In genomic region chr5:37215276-37215675, GRCm38 (mm10) we compare ENCODE assay signal across 22 mouse cellular contexts. TPM values are rescaled to one million over a fixed set of nuclear protein-coding genes. Genes with fewer than 3 reads are reported as not detected.
A peak's percentile ranks its signal among the peaks of the same experiment; 100 is the strongest.
DNase-seq lines count a peak whose midpoint lies in the region; ATAC-seq and TF ChIP-seq lines count a peak whose summit lies in the region.
"Had no signal": no experiment of that assay in that cellular context is flagged by ENCODE, and none has a peak within 500 bp of the region (broad histone marks: within the 10 kb centered on the region; RNA-seq: fewer than 3 reads in every experiment).

No protein-coding gene starts in this region.

- in situ Hi-C loops in Patski (cut with MboI; ENCODE audit: low pct_unique_long_range_greater_than_20kb): no loop called here

- H3K27ac ChIP-seq in midbrain, embryonic 11.5 days (ENCODE audit: low read depth, low read length): no peak overlapping the region
- H3K27ac ChIP-seq in midbrain, embryonic 10.5 days (replicated peaks): no peak overlapping the region
- H3K27ac ChIP-seq in neural tube, embryonic 13.5 days (replicated peaks): peak overlapping the region; percentile 85
- H3K27ac ChIP-seq in hindbrain, embryonic 12.5 days: no peak overlapping the region
- H3K27ac ChIP-seq: embryonic facial prominence, embryonic 13.5 days; forebrain, embryonic 12.5 days; heart, embryonic 10.5 days; hindbrain, embryonic 13.5 days; hindbrain, postnatal 0 days had no signal

- WGBS in midbrain, embryonic 11.5 days: 92% methylated on average over 7 of the region's 7 CpGs
- 88% methylated on average over 7 of the region's 7 CpGs for WGBS in midbrain, embryonic 10.5 days
- WGBS in neural tube, embryonic 13.5 days: 55% methylated on average over 7 of the region's 7 CpGs
- WGBS in hindbrain, embryonic 12.5 days: 77% methylated on average over 7 of the region's 7 CpGs

- no peak for ATAC-seq in midbrain, embryonic 11.5 days (ENCODE audit: low FRiP score)
- peak; percentile 12 for ATAC-seq in Patski
- no peak for ATAC-seq in neural tube, embryonic 13.5 days (ENCODE audit: low read depth)
- no peak for ATAC-seq in hindbrain, embryonic 12.5 days (ENCODE audit: low FRiP score)
- ATAC-seq: forebrain, embryonic 16.5 days had no signal

- POLR2A ChIA-PET in Patski (lab: Charles Lee): no interaction called here

- no peaks in the 10 kb centered on the region for H3K9me3 ChIP-seq in midbrain, embryonic 11.5 days (ENCODE audit: control insufficient read depth, low read length)
- no peaks in the 10 kb centered on the region for H3K9me3 ChIP-seq in midbrain, embryonic 10.5 days (replicated peaks)
- H3K9me3 ChIP-seq in neural tube, embryonic 13.5 days: no peaks in the 10 kb centered on the region
- H3K9me3 ChIP-seq in hindbrain, embryonic 12.5 days (replicated peaks): no peaks in the 10 kb centered on the region
- H3K9me3 ChIP-seq: embryonic facial prominence, embryonic 13.5 days; forebrain, embryonic 12.5 days; heart, embryonic 10.5 days; hindbrain, embryonic 13.5 days had no signal

- peak; percentile 14 for DNase-seq in midbrain, embryonic 11.5 days (ENCODE audit: low spot score, missing footprints)
- no peak for DNase-seq in midbrain, embryonic 10.5 days (ENCODE audit: low spot score)
- no peak for DNase-seq in Patski (ENCODE audit: low read depth, low spot score)
- peak; percentile 39 for DNase-seq in adrenal gland, postnatal 10 days
- no peak for DNase-seq in left cerebral cortex, postnatal 14 days (ENCODE audit: low spot score in 2 of 2)
- DNase-seq: cerebellum, adult 11 months; cerebellum, adult 8-10 months; cerebellum, postnatal 25 days; gastrocnemius, postnatal 10 days; heart, adult 18-20 months; heart, postnatal 10 days; heart, postnatal 4 days; kidney, adult 11 months had no signal

- no peak overlapping the region for H3K4me3 ChIP-seq in midbrain, embryonic 11.5 days (ENCODE audit: low read depth, low read length)
- H3K4me3 ChIP-seq in midbrain, embryonic 10.5 days: no peak overlapping the region
- no peak overlapping the region for H3K4me3 ChIP-seq in neural tube, embryonic 13.5 days
- no peak overlapping the region for H3K4me3 ChIP-seq in hindbrain, embryonic 12.5 days
- H3K4me3 ChIP-seq: embryonic facial prominence, embryonic 13.5 days; forebrain, embryonic 12.5 days; heart, embryonic 10.5 days; hindbrain, embryonic 13.5 days had no signal

- no peak overlapping the region for H3K9ac ChIP-seq in midbrain, embryonic 11.5 days (ENCODE audit: low read length)
- H3K9ac ChIP-seq in neural tube, embryonic 13.5 days: no peak overlapping the region
- no peak overlapping the region for H3K9ac ChIP-seq in hindbrain, embryonic 12.5 days
- H3K9ac ChIP-seq: embryonic facial prominence, embryonic 13.5 days; forebrain, embryonic 12.5 days; hindbrain, embryonic 13.5 days had no signal

- no peak overlapping the region for H3K4me2 ChIP-seq in midbrain, embryonic 11.5 days
- H3K4me2 ChIP-seq in neural tube, embryonic 13.5 days: no peak overlapping the region
- H3K4me2 ChIP-seq in hindbrain, embryonic 12.5 days (replicated peaks): no peak overlapping the region
- H3K4me2 ChIP-seq: embryonic facial prominence, embryonic 13.5 days; forebrain, embryonic 12.5 days; hindbrain, embryonic 13.5 days had no signal

- intact Hi-C loops in left cerebral cortex, postnatal 14 days (cut with DNase I): no loop called here

- no peak for TF ChIP-seq CTCF in Patski (IDR thresholded peaks at IDR 0.05)

- no peaks in the 10 kb centered on the region for H3K27me3 ChIP-seq in midbrain, embryonic 11.5 days (ENCODE audit: control insufficient read depth, insufficient read depth, low read length)
- no peaks in the 10 kb centered on the region for H3K27me3 ChIP-seq in midbrain, embryonic 10.5 days (ENCODE audit: low read depth, poor library complexity, severe bottlenecking)
- peaks cover 11% of the 10 kb centered on the region for H3K27me3 ChIP-seq in Patski
- no peaks in the 10 kb centered on the region for H3K27me3 ChIP-seq in neural tube, embryonic 13.5 days
- H3K27me3 ChIP-seq in hindbrain, embryonic 12.5 days: 0 out of 2 replicates have a peak, but pooled peaks cover 5% of the 10 kb centered on the region
- H3K27me3 ChIP-seq: forebrain, embryonic 12.5 days; hindbrain, embryonic 13.5 days had no signal

- no peaks in the 10 kb centered on the region for H3K36me3 ChIP-seq in midbrain, embryonic 11.5 days (ENCODE audit: control insufficient read depth, insufficient read depth, low read length)
- H3K36me3 ChIP-seq in midbrain, embryonic 10.5 days: no peaks in the 10 kb centered on the region
- H3K36me3 ChIP-seq in neural tube, embryonic 13.5 days: no peaks in the 10 kb centered on the region
- H3K36me3 ChIP-seq in hindbrain, embryonic 12.5 days: no peaks in the 10 kb centered on the region
- H3K36me3 ChIP-seq: embryonic facial prominence, embryonic 13.5 days; forebrain, embryonic 12.5 days; G1E; heart, embryonic 10.5 days; hindbrain, embryonic 13.5 days had no signal

- CTCF ChIA-PET in Patski (lab: Charles Lee): no interaction called here

- H3K4me1 ChIP-seq in midbrain, embryonic 11.5 days (ENCODE audit: control insufficient read depth, insufficient read depth, low read length): no peaks in the 10 kb centered on the region
- H3K4me1 ChIP-seq in midbrain, embryonic 10.5 days: peaks cover 9% of the 10 kb centered on the region; the same call in 1 of the 2 replicates
- peaks cover 48% of the 10 kb centered on the region for H3K4me1 ChIP-seq in neural tube, embryonic 13.5 days (replicated peaks)
- peaks cover 8% of the 10 kb centered on the region for H3K4me1 ChIP-seq in hindbrain, embryonic 12.5 days
- H3K4me1 ChIP-seq: embryonic facial prominence, embryonic 13.5 days; forebrain, embryonic 12.5 days; heart, embryonic 10.5 days had no signal

RNA-seq across cellular contexts. Expression of gene Crmp1, which starts 26.5 kb away (rescaled TPM):
- 272 and 295 TPM in 2 replicates for polyA plus RNA-seq in midbrain, embryonic 11.5 days (2014; fragmentation: Nextera tagmentation; extraction: Ambion mirVana)
- polyA plus RNA-seq in midbrain, embryonic 10.5 days (2016; fragmentation: Nextera tagmentation; extraction: Ambion mirVana): 142 and 235 TPM in 2 replicates
- polyA plus RNA-seq in Patski (2021): 0.51 TPM
- 10 to 100 TPM; 11.1 to 19.5 TPM for total RNA-seq in adrenal gland, postnatal 10 days (2021)
- 739 and 776 TPM in 2 replicates for polyA plus RNA-seq in neural tube, embryonic 13.5 days (2015; fragmentation: Nextera tagmentation; extraction: Ambion mirVana)
- 497 and 557 TPM in 2 replicates for polyA plus RNA-seq in hindbrain, embryonic 12.5 days (2016; fragmentation: Nextera tagmentation; extraction: Ambion mirVana)
- 100 to 1,000 TPM; 376 to 387 TPM for total RNA-seq in left cerebral cortex, postnatal 14 days (2021)
- total RNA-seq: G1E had no signal
- polyA plus RNA-seq: G1E had no signal

Comparison
In these comparisons a context has a peak if more than half of its experiments do, and no peak if none do; other contexts are left out.
1. DNase-seq: peak in midbrain, embryonic 11.5 days (single experiment) and adrenal gland, postnatal 10 days (single experiment); none in midbrain, embryonic 10.5 days (single experiment), Patski (single experiment) and left cerebral cortex, postnatal 14 days (0 of 2).
2. RNA of gene Crmp1, which starts 26.5 kb away (polyA plus RNA-seq): 739 to 776 TPM in neural tube, embryonic 13.5 days, 497 to 557 TPM in hindbrain, embryonic 12.5 days, 272 to 295 TPM in midbrain, embryonic 11.5 days and 142 to 235 TPM in midbrain, embryonic 10.5 days; 0.51 TPM in Patski (single experiment); every median in the first group is over 10 times any median in the second.